Mouse (Mus musculus) heart, embryonic 15.5 days (tissue): ENCODE results near the gene Slc26a3. TPM values are rescaled to one million over a fixed set of nuclear protein-coding genes. Genes with fewer than 3 reads are reported as not detected.
"Not testable (repeated sequence)": the region's sequence is repeated elsewhere in the genome, so short reads cannot be mapped to it uniquely, and the experiment has no call there.

Experiments
- ATAC-seq: fragments of 200-750 bp; cut with Nextera tagmentation; replicated peaks from 2 replicates; pipeline ENCODE4 v1.8.0; 2017; ENCODE audit warnings: low read depth, moderate TSS enrichment; ENCODE audit not compliant: insufficient number of reproducible peaks, insufficient read depth, low FRiP score
- H3K27ac ChIP-seq: fragments of 300-500 bp; sonication (generic); 2 replicates; pipeline ENCODE4 v1.5.1; 2015; ENCODE audit warnings: mild to moderate bottlenecking, inconsistent platforms
- H3K27me3 ChIP-seq: fragments of 300-500 bp; sonication (generic); 2 replicates; pipeline ENCODE4 v1.6.1; 2015; ENCODE audit warnings: inconsistent platforms
- H3K36me3 ChIP-seq: fragments of 300-500 bp; sonication (generic); 2 replicates; pipeline ENCODE4 v1.6.1; 2015; ENCODE audit warnings: mild to moderate bottlenecking, inconsistent platforms
- H3K4me1 ChIP-seq: fragments of 300-500 bp; sonication (generic); replicated peaks from 2 replicates; pipeline ENCODE4 v1.6.1; 2015; ENCODE audit warnings: inconsistent platforms
- H3K4me2 ChIP-seq: fragments of 300-500 bp; sonication (generic); 2 replicates; pipeline ENCODE4 v1.6.1; 2015; ENCODE audit warnings: inconsistent platforms, mild to moderate bottlenecking, moderate library complexity
- H3K4me3 ChIP-seq: fragments of 300-500 bp; sonication (generic); 2 replicates; pipeline ENCODE4 v1.5.1; 2015; ENCODE audit warnings: mild to moderate bottlenecking, inconsistent platforms
- H3K9ac ChIP-seq: fragments of 300-500 bp; sonication (generic); 2 replicates; pipeline ENCODE4 v1.6.1; 2015; ENCODE audit warnings: mild to moderate bottlenecking, inconsistent platforms
- H3K9me3 ChIP-seq: fragments of 300-500 bp; sonication (generic); replicated peaks from 2 replicates; pipeline ENCODE4 v1.6.1; 2016; ENCODE audit warnings: inconsistent platforms
- WGBS: fragments of 180-500 bp; shearing (Covaris S2); methylation state at CpG from one replicate; pipeline ENCODE4 v1.1.7; 2015; ENCODE audit warnings: mixed read lengths; 5-methylcytosine and 5-hydroxymethylcytosine counted together
- polyA plus RNA-seq: library from polyadenylated mRNA; unstranded; fragments of >200 nt; fragmentation: Nextera tagmentation; extraction: Ambion mirVana; gene quantifications from 2 replicates; pipeline ENCODE4 v1.2.1, GENCODE M21; 2015

The Slc26a3 gene
- polyA plus RNA-seq, 1 experiment from 2014 or later = 0.09 TPM

DNA sequence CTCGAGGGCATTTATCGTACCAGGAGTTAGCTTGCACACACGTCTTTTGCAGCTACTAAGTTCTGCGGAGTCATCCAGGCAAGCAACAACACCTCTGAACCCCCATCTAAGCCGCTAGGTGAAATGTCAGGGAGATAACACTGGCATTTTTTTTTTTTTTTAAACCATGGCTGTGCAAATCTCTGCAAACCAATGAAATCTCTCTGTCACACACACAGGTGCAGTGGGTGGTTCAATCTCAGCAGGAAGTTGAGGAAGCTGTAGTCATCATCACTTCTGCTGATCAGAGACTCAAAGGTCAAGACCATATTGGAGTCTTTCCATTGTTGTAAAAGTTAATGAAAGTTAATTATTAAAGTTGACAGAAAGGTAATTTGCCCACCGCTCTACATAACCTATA, 47.1 kb downstream of the Slc26a3 start:
- Histone ChIP-seq H3K9me3 (no peaks in the 10 kb centered on the region), H3K4me2 (no peak overlapping the region), H3K27me3 (no peaks in the 10 kb centered on the region), H3K27ac (no peak overlapping the region), H3K4me1 (no peaks in the 10 kb centered on the region), H3K4me3 (no peak overlapping the region), H3K36me3 (no peaks in the 10 kb centered on the region), H3K9ac (no peak overlapping the region)
- no peak for ATAC-seq
- 61% methylated on average over 6 of the region's 6 CpGs for WGBS

DNA sequence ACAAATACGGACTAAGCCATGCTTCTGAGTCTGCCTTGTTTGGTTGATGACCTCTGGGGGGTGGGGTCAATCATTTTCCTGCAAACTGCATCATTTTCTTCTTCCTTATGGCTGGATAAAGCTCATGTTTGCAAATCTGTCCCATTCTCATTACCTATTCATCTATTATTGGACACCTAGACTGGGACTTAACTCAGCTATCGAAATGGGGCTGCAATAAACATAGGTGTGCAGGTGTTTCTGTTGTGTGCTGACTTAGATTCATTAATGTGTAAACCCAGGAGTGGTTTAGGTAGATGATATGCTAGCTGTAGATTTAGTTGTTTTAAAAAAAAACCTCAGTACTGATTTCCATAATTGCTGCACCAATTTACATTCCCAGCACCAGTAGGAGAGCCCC, 48.9 kb downstream of the Slc26a3 start:
- Histone ChIP-seq H3K4me2 (no peak overlapping the region), H3K9me3 (no peaks in the 10 kb centered on the region), H3K9ac (no peak overlapping the region), H3K27me3 (no peaks in the 10 kb centered on the region), H3K36me3 (no peaks in the 10 kb centered on the region), H3K4me1 (peaks cover 12% of the 10 kb centered on the region), H3K4me3 (no peak overlapping the region), H3K27ac (no peak overlapping the region)
- ATAC-seq = no peak
- 78% methylated on average over 2 of the region's 2 CpGs for WGBS

DNA sequence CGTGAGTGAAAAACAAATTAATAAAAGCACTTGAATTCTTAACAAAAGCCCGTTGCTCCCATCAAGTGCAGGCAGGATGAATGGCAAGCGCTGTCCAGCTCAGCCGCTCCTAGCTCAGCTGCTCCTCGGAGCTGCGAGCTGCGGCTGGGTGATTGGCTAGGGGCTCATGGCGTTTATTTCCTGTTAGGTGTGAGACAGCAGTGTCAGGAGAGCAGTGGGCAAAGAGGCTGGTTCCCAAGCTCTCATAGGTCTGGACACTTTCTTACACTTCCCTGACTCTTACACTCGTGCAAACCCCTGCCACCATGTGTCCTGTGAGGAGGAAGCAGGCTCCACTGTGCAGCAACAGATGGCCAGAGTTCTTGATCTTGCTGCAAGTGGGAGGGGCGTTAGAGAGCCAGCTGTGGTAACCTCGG, 53.5 kb downstream of the Slc26a3 start:
- Histone ChIP-seq H3K9me3 (no peaks in the 10 kb centered on the region), H3K9ac (0 out of 2 replicates have a peak overlapping the region, but pooled peaks have one; percentile 19), H3K4me3 (peak overlapping the region; percentile 32), H3K36me3 (no peaks in the 10 kb centered on the region), H3K27ac (no peak overlapping the region), H3K27me3 (no peaks in the 10 kb centered on the region), H3K4me1 (peaks cover 12% of the 10 kb centered on the region), H3K4me2 (peak overlapping the region; percentile 62)
- 1% methylated on average over 11 of the region's 11 CpGs for WGBS
- ATAC-seq = peak; percentile 27; the same call in 1 of the 2 replicates

DNA sequence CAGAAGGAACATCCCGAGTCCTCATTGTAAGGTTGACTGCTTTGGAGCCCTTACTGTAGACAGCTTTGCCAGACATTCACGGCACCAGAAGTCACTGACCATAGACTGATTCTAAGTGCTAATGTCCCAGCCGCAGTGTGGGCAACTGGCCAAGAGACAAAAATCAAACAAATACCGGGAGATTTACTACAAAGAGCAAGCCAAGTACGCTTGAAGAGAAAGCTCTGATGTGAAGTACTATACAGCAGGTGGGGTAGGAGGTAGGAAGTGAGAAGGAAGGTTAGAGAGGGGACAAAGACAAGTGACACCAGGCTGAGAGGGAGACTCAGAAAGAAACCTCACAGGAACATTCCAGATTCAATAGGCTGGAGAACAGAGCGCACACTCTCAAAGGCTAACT, 54.2 kb downstream of the Slc26a3 start:
- peak overlapping the region; percentile 62 for H3K4me2 ChIP-seq
- no peaks in the 10 kb centered on the region for H3K36me3 ChIP-seq
- no peak for ATAC-seq
- 56% methylated on average over 6 of the region's 6 CpGs for WGBS
- no peaks in the 10 kb centered on the region for H3K9me3 ChIP-seq
- no peak overlapping the region for H3K27ac ChIP-seq
- H3K9ac ChIP-seq = no peak overlapping the region
- H3K4me1 ChIP-seq = peaks cover 12% of the 10 kb centered on the region
- no peak overlapping the region for H3K4me3 ChIP-seq
- H3K27me3 ChIP-seq = no peaks in the 10 kb centered on the region

DNA sequence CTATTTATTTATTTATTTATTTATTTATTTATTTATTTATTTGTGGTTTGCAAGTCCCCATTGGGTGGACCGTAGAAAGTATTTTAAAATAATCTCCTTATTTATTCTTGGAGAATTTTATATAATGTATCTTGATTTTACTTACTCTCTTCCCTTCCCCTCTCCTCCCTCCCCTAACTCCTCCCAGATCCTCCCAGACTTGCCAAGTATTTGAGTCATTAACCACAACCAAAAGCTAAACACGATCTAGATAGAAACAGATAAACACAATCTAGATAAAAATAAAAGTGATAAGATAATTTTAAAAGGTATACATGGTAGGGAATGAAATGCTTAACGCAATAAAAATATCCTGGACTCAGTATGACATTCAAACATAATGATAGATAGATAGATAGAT, 58.7 kb downstream of the Slc26a3 start:
- peaks cover 1% of the 10 kb centered on the region for H3K4me1 ChIP-seq
- no peak overlapping the region for H3K4me3 ChIP-seq
- no peaks in the 10 kb centered on the region for H3K9me3 ChIP-seq
- H3K27ac ChIP-seq = no peak overlapping the region
- no peak overlapping the region for H3K4me2 ChIP-seq
- no peaks in the 10 kb centered on the region for H3K36me3 ChIP-seq
- WGBS = 74% methylated on average over 3 of the region's 3 CpGs
- ATAC-seq = no peak
- no peaks in the 10 kb centered on the region for H3K27me3 ChIP-seq
- H3K9ac ChIP-seq = no peak overlapping the region

DNA sequence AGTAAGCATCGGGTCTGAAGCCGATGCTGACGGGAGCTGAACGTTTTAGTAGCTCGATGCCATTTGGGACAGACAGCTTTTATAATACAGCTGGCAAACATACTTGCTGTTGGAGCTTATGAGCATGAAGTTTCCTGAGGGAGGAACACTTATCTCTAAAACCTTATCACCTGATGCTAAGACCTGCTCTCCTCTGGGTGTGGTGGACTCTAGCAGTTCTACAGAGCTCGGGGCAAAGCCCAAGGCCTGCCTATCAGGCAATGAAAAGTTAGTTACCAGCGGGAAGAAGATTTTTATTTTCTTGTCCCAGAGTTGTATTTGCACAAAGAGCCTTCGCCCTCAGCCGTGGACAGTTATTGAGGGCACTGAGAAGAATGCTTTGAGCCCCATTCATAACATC, 65.6 kb downstream of the Slc26a3 start:
- ATAC-seq = no peak

DNA sequence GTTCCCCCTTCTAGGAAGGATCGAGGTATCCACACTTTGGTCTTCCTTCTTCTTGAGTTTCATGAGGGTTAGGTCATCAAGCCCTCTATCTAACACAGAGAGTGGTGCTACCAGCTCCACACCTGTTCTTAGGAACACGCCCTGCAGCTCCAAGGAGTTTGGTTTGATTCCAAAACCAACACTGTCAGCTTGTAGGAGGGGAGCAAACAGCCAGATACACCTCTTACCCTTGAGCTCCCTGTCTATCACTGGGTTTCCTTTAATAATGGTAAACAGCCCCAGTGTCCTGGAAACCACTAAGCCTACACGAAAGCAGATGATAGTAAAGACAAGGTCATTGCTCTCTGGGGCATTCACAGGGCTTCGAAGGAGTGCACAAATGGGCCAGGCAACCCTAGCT, 67.8 kb downstream of the Slc26a3 start:
- Histone ChIP-seq H3K4me2 (no peak overlapping the region), H3K4me1 (no peaks in the 10 kb centered on the region), H3K9me3 (no peaks in the 10 kb centered on the region), H3K27me3 (no peaks in the 10 kb centered on the region), H3K4me3 (no peak overlapping the region), H3K9ac (no peak overlapping the region), H3K36me3 (no peaks in the 10 kb centered on the region), H3K27ac (no peak overlapping the region)
- no peak for ATAC-seq
- WGBS = 60% methylated on average over 4 of the region's 4 CpGs

More for the DNA sequence above, 65.6 kb downstream of the Slc26a3 start:
- H3K4me3 ChIP-seq = no peak overlapping the region
- H3K27me3 ChIP-seq = no peaks in the 10 kb centered on the region
- WGBS = 78% methylated on average over 9 of the region's 9 CpGs
- H3K36me3 ChIP-seq = no peaks in the 10 kb centered on the region
- H3K4me1 ChIP-seq = no peaks in the 10 kb centered on the region
- H3K9ac ChIP-seq = no peak overlapping the region
- no peak overlapping the region for H3K4me2 ChIP-seq
- no peaks in the 10 kb centered on the region for H3K9me3 ChIP-seq
- no peak overlapping the region for H3K27ac ChIP-seq

DNA sequence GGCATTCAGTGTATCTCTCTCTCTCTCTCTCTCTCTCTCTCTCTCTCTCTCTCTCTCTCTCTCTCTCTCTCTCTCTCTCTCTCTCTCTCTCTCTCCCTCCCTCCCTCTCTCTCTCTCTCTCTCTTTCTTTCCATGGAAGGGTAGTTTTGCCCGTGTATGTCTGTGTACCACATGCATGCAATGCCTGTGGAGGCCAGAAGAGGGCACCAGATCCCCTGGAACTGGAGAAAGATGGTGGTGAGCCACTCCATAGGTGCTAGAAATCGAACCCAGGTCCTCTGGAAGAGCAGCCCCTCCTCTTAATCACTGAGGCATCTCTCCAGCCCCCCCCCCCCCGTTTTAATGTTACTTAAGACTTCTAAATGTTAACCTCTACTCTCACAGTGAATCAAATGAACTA, 69.6 kb downstream of the Slc26a3 start:
- H3K4me2 ChIP-seq, H3K9ac ChIP-seq, H3K27me3 ChIP-seq, H3K4me1 ChIP-seq, H3K27ac ChIP-seq, H3K9me3 ChIP-seq, ATAC-seq, H3K4me3 ChIP-seq, H3K36me3 ChIP-seq: not testable (repeated sequence)
- WGBS = 28% methylated on average over 3 of the region's 3 CpGs

DNA sequence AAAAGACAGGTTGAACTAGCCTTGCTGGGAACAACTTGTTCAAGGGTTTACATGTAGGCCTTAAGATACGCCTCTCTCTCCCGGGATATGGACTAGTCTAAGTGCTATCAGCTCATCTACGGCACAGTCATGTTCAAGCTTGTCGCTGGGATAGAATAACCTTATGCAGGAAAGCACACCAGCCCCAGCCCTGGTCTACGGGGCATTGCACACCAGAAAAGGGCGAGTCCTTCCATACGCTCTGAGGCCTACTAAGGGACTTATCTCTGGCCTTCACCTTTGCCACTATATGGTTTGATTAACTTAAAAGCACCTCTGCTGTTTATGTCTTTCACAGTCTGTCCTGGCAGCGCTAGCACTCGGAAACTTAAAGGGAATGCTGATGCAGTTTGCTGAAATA, 70.7 kb downstream of the Slc26a3 start:
- Histone ChIP-seq H3K9ac (no peak overlapping the region), H3K9me3 (no peaks in the 10 kb centered on the region)
- WGBS = 87% methylated on average over 9 of the region's 9 CpGs

DNA sequence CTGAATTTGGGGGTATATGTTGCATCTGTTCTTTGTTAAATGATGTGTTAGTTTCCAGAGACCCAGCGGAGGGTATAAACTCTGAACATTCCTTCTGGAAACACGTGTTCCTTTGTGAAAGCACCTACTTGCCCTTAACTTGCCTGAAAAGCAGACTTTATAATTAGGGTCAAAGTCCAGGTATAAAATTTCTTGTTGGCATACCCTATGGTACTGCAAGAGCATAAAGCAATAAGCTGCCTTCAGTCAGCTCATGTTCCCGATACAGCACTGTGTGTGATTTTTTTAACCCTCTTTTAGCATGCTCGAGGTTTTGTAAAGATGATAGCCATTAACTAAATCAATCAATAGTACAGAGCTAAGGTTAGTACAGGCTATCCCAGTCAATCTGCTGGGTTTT, 71.9 kb downstream of the Slc26a3 start:
- H3K9me3 ChIP-seq = no peaks in the 10 kb centered on the region
- H3K36me3 ChIP-seq = no peaks in the 10 kb centered on the region
- H3K27ac ChIP-seq = no peak overlapping the region
- no peak overlapping the region for H3K9ac ChIP-seq
- no peaks in the 10 kb centered on the region for H3K27me3 ChIP-seq
- H3K4me2 ChIP-seq = no peak overlapping the region
- no peak overlapping the region for H3K4me3 ChIP-seq
- WGBS = 78% methylated on average over 4 of the region's 4 CpGs
- no peak for ATAC-seq
- no peaks in the 10 kb centered on the region; the same call in 1 of the 2 replicates for H3K4me1 ChIP-seq

More for the DNA sequence above, 70.7 kb downstream of the Slc26a3 start:
- H3K4me2 ChIP-seq = no peak overlapping the region
- H3K27ac ChIP-seq = no peak overlapping the region
- ATAC-seq = no peak
- no peak overlapping the region for H3K4me3 ChIP-seq
- H3K36me3 ChIP-seq = no peaks in the 10 kb centered on the region
- H3K4me1 ChIP-seq = no peaks in the 10 kb centered on the region; the same call in 1 of the 2 replicates
- H3K27me3 ChIP-seq = no peaks in the 10 kb centered on the region

DNA sequence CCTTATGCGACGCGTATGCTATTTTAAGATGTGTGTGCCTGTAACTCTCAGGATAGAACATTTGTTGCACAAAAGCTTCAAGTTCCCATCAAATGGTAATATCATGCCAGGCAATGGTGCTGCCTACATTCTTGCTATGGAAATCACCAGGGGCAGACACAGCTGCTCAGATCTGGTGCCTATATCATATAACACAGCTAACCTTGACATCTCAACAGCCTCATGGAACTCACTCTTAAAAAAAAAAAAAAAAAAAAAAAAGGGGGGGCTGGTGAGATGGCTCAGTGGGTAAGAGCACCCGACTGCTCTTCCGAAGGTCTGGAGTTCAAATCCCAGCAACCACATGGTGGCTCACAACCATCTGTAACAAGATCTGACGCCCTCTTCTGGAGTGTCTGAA, 87.5 kb downstream of the Slc26a3 start:
- not testable (repeated sequence) for H3K4me1 ChIP-seq, ATAC-seq, H3K9me3 ChIP-seq

DNA sequence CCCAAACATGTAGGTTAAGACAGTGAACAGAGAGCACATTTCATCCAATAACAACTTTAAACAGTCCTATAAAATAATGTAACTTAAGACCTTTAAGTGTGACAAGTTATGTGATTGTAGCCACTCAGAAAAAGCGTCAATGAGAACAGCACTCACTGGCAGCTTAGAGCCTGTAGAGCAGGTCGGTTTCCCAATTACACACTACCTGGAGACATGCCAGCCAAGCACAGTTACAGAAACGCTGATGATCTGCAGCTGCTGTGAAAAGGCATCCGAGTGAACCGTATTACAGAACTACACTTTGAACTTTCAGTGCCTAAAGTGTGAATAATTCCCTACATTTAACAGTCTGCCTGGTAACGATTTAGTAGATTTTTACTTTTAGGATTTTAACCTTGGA, 95.8 kb downstream of the Slc26a3 start:
- WGBS = 50% methylated on average over 6 of the region's 6 CpGs
- Histone ChIP-seq H3K27me3 (no peaks in the 10 kb centered on the region), H3K9ac (no peak overlapping the region), H3K27ac (no peak overlapping the region), H3K36me3 (peaks cover 41% of the 10 kb centered on the region), H3K4me1 (no peaks in the 10 kb centered on the region), H3K4me3 (no peak overlapping the region), H3K4me2 (no peak overlapping the region), H3K9me3 (no peaks in the 10 kb centered on the region)
- no peak for ATAC-seq

More for the DNA sequence above, 87.5 kb downstream of the Slc26a3 start:
- not testable (repeated sequence) for H3K4me3 ChIP-seq, H3K27ac ChIP-seq, H3K27me3 ChIP-seq, H3K36me3 ChIP-seq, H3K4me2 ChIP-seq, H3K9ac ChIP-seq
- 87% methylated on average over 4 of the region's 6 CpGs for WGBS
